In the genomic region with DNA sequence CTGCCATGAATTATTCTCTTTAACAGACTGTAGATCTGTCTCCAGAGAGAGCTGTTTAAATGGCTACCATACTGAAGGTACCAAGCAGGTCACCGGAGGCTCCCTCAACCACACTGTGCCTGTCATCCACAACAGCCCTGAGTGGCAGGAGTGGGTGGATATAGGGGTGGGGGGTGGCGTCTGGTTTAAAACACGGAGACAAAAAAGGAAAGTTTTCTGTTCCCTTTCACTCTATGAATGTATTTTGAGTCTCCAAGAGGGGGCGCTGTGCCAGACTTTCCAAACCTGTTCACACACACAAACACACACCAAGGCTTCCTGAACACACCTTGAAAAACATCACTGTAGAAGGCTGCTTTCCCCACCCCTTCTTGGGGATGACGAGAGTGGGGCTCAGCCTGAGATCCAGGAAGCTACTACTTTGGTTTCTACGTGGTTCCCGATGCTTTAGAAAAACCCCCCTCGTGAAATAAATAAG, we compare ENCODE assay signal across 10 mouse cellular contexts. TPM values are rescaled to one million over a fixed set of nuclear protein-coding genes. Genes with fewer than 3 reads are reported as not detected.
DNase-seq lines count a peak whose midpoint lies in the region; ATAC-seq lines count a peak whose summit lies in the region.
"Had no signal": no experiment of that assay in that cellular context is flagged by ENCODE, and none has a peak within 500 bp of the region (broad histone marks: within the 10 kb centered on the region; RNA-seq: fewer than 3 reads in every experiment).

No protein-coding gene starts in this region.

- H3K4me3 ChIP-seq in forebrain, embryonic 10.5 days: no peak overlapping the region
- H3K4me3 ChIP-seq in forebrain, embryonic 12.5 days (replicated peaks): no peak overlapping the region
- H3K4me3 ChIP-seq in neural tube, embryonic 11.5 days (ENCODE audit: low read depth, low read length): no peak overlapping the region
- no peak overlapping the region for H3K4me3 ChIP-seq in forebrain, embryonic 14.5 days (ENCODE audit: low read depth, low read length)

- intact Hi-C loops in left cerebral cortex, postnatal 36 days (cut with DNase I): loop anchor here (2.0 kb wide), 1 partner anchor 46 kb away; no protein-coding TSS in a partner anchor

- peaks cover 17% of the 10 kb centered on the region for H3K36me3 ChIP-seq in forebrain, embryonic 10.5 days (replicated peaks)
- H3K36me3 ChIP-seq in forebrain, embryonic 12.5 days (replicated peaks): peaks cover 10% of the 10 kb centered on the region; the same call in 1 of the 2 replicates
- no peaks in the 10 kb centered on the region for H3K36me3 ChIP-seq in neural tube, embryonic 11.5 days (ENCODE audit: control insufficient read depth, insufficient read depth, low read length)
- 0 out of 2 replicates have a peak, but pooled peaks cover 4% of the 10 kb centered on the region for H3K36me3 ChIP-seq in forebrain, embryonic 14.5 days (ENCODE audit: control insufficient read depth, insufficient read depth, low read length)
- no peaks in the 10 kb centered on the region; the same call in 1 of the 2 replicates for H3K36me3 ChIP-seq in splenic B cell, adult 2 months (ENCODE audit: control insufficient read depth, insufficient read depth, low read length, poor library complexity, severe bottlenecking)

- no peak overlapping the region for H3K4me2 ChIP-seq in forebrain, embryonic 12.5 days
- H3K4me2 ChIP-seq in neural tube, embryonic 11.5 days (ENCODE audit: low read depth): no peak overlapping the region
- no peak overlapping the region for H3K4me2 ChIP-seq in forebrain, embryonic 14.5 days (ENCODE audit: low read length)

- no peaks in the 10 kb centered on the region for H3K9me3 ChIP-seq in forebrain, embryonic 10.5 days
- no peaks in the 10 kb centered on the region for H3K9me3 ChIP-seq in forebrain, embryonic 12.5 days
- H3K9me3 ChIP-seq in neural tube, embryonic 11.5 days (ENCODE audit: control insufficient read depth, low read length): no peaks in the 10 kb centered on the region
- H3K9me3 ChIP-seq in forebrain, embryonic 14.5 days (replicated peaks; ENCODE audit: control insufficient read depth, low read length): no peaks in the 10 kb centered on the region

- peaks cover 40% of the 10 kb centered on the region for H3K4me1 ChIP-seq in forebrain, embryonic 10.5 days
- H3K4me1 ChIP-seq in forebrain, embryonic 12.5 days: peaks cover 8% of the 10 kb centered on the region
- H3K4me1 ChIP-seq in neural tube, embryonic 11.5 days (ENCODE audit: control insufficient read depth, insufficient read depth, low read length): peaks cover 3% of the 10 kb centered on the region; the same call in 1 of the 2 replicates
- H3K4me1 ChIP-seq in forebrain, embryonic 14.5 days (ENCODE audit: control insufficient read depth, insufficient read depth, low read length): peaks cover 3% of the 10 kb centered on the region; the same call in 1 of the 2 replicates

- ATAC-seq in forebrain, embryonic 12.5 days (ENCODE audit: low FRiP score): no peak
- peak; percentile 15; the same call in 1 of the 2 replicates for ATAC-seq in neural tube, embryonic 11.5 days (ENCODE audit: insufficient read depth, low FRiP score, low TSS enrichment)
- peak; percentile 44; the same call in 1 of the 2 replicates for ATAC-seq in forebrain, embryonic 14.5 days
- no peak for ATAC-seq in granulocyte monocyte progenitor cell, adult 5-6 weeks (replicated peaks; ENCODE audit: poor library complexity, severe bottlenecking)

- H3K27me3 ChIP-seq in forebrain, embryonic 10.5 days (ENCODE audit: poor library complexity, severe bottlenecking): no peaks in the 10 kb centered on the region
- H3K27me3 ChIP-seq in forebrain, embryonic 12.5 days: no peaks in the 10 kb centered on the region
- H3K27me3 ChIP-seq in neural tube, embryonic 11.5 days (ENCODE audit: control insufficient read depth, insufficient read depth, low read length): no peaks in the 10 kb centered on the region
- H3K27me3 ChIP-seq in forebrain, embryonic 14.5 days (replicated peaks; ENCODE audit: control insufficient read depth, insufficient read depth, low read length): no peaks in the 10 kb centered on the region
- no peaks in the 10 kb centered on the region for H3K27me3 ChIP-seq in splenic B cell, adult 2 months (ENCODE audit: control insufficient read depth, insufficient read depth, low read length, poor library complexity, severe bottlenecking)
- H3K27me3 ChIP-seq: Patski had no signal

- no peak overlapping the region; the same call in 1 of the 2 replicates for H3K9ac ChIP-seq in forebrain, embryonic 12.5 days
- H3K9ac ChIP-seq in neural tube, embryonic 11.5 days (ENCODE audit: low read length): no peak overlapping the region
- H3K9ac ChIP-seq in forebrain, embryonic 14.5 days (ENCODE audit: low read length): no peak overlapping the region; the same call in 1 of the 2 replicates

- 0 out of 2 replicates have a peak overlapping the region, but pooled peaks have one; percentile 31 for H3K27ac ChIP-seq in forebrain, embryonic 10.5 days
- no peak overlapping the region for H3K27ac ChIP-seq in forebrain, embryonic 12.5 days
- no peak overlapping the region for H3K27ac ChIP-seq in neural tube, embryonic 11.5 days (ENCODE audit: low read depth, low read length)
- no peak overlapping the region for H3K27ac ChIP-seq in forebrain, embryonic 14.5 days (ENCODE audit: low read depth, low read length)
- H3K27ac ChIP-seq: macrophage had no signal

- WGBS in forebrain, embryonic 10.5 days: 67% methylated on average over 8 of the region's 8 CpGs
- WGBS in forebrain, embryonic 12.5 days: 64% methylated on average over 8 of the region's 8 CpGs
- WGBS in neural tube, embryonic 11.5 days: 69% methylated on average over 8 of the region's 8 CpGs
- 66% methylated on average over 8 of the region's 8 CpGs for WGBS in forebrain, embryonic 14.5 days

- no peak for DNase-seq in forebrain, embryonic 10.5 days (ENCODE audit: extremely low spot score, low spot score)
- peak; percentile 30 for DNase-seq in neural tube, embryonic 11.5 days (ENCODE audit: low spot score)
- no peak for DNase-seq in neural tube, embryonic 10.5 days (ENCODE audit: extremely low spot score, low spot score)
- DNase-seq in forebrain, embryonic 14.5 days (ENCODE audit: low spot score): peak; percentile 33
- DNase-seq in left cerebral cortex, postnatal 36 days (ENCODE audit: low spot score in 2 of 2): peak; percentile 27 to 35
- DNase-seq in splenic B cell, adult 2 months (ENCODE audit: low read depth, low spot score): peak; percentile 8

RNA-seq across cellular contexts. Expression of a gene that starts 43.5 kb away (rescaled TPM):
- 0.64 and 0.67 TPM in 2 replicates for polyA plus RNA-seq in forebrain, embryonic 10.5 days (2016; fragmentation: Nextera tagmentation; extraction: Ambion mirVana)
- polyA plus RNA-seq in forebrain, embryonic 12.5 days (2016; fragmentation: Nextera tagmentation; extraction: Ambion mirVana): 2.5 and 2.8 TPM in 2 replicates
- polyA plus RNA-seq in neural tube, embryonic 11.5 days (2014; fragmentation: Nextera tagmentation; extraction: Ambion mirVana): 1.9 and 2.3 TPM in 2 replicates
- 4.4 and 5.4 TPM in 2 replicates for polyA plus RNA-seq in forebrain, embryonic 14.5 days (2014; fragmentation: Nextera tagmentation; extraction: Ambion mirVana)
- total RNA-seq in left cerebral cortex, postnatal 36 days (2021): 100 to 1,000 TPM; 123 to 144 TPM
- total RNA-seq in granulocyte monocyte progenitor cell, adult 5-6 weeks (2014; fragmentation: Nextera tagmentation): not detected in 2 replicates
- total RNA-seq in granulocyte monocyte progenitor cell, adult 5-6 weeks (2017): not detected in 2 replicates

Comparison
In these comparisons a context has a peak if more than half of its experiments do, and no peak if none do; other contexts are left out.
1. DNase-seq: peak in neural tube, embryonic 11.5 days (single experiment), forebrain, embryonic 14.5 days (single experiment), left cerebral cortex, postnatal 36 days (2 of 2) and splenic B cell, adult 2 months (single experiment); none in forebrain, embryonic 10.5 days (single experiment) and neural tube, embryonic 10.5 days (single experiment).
2. ATAC-seq: peak in neural tube, embryonic 11.5 days (single experiment) and forebrain, embryonic 14.5 days (single experiment); none in forebrain, embryonic 12.5 days (single experiment) and granulocyte monocyte progenitor cell, adult 5-6 weeks (single experiment).